Mouse (Mus musculus): ENCODE data around the gene Egfl8.

DNA sequence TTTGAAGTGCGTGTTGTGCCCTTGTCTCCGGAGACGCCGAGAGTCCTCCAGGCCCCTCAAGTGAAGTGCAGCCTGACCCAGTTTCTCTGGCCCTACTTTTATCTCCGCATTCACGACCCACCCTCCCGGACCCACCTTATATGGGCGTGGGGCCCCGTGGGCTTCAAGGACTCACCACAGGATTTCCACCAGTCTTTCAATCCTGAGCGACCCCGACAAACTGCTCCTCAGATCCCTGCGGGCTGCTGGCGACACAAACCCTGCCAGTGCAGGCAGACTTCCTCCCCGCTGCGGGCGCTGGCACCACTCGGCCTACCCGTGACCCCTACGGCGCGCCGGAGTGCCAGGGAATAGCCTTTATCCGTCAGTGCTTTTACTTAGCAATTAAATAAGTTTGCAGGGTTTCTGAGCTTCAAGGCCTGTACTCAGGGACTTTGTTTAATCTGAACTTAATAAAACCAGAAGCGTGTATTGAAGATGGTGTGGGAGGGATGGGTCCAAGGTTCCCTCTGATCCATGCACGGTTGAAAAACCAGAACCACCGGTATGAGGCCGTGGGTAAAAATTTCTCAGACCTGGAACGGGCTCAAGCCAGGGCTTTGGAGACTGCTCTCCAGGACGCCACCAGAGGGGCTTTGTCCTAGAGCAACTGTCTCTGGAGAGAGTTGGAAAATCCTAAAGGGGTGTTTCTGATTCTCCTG lies 12.3 kb upstream of the Egfl8 start, which contains the start of gene Ppt2:
- TF ChIP-seq CTCF (IDR thresholded peaks at IDR 0.05; ENCODE audit: low read depth, low read length): no peak
- no peak for TF ChIP-seq POLR2A (IDR thresholded peaks at IDR 0.05; ENCODE audit: extremely low read depth, insufficient read depth, low read length)

Measured in liver, adult 2 months (tissue).